Mouse (Mus musculus) spleen, postnatal 10 days (tissue): ENCODE data around the gene Stk32b.

ENCODE experiments used
- DNase-seq, 2 experiments: peaks; one replicate each; pipeline ENCODE4 v3.0.0; 2021 to 2022; ENCODE audit warnings: low spot score in 2 of 2

Stk32b gene

GRCm38 (mm10) chr5:37520441-37520840 is 196.5 kb downstream of the Stk32b start:
- no peak for DNase-seq

GRCm38 (mm10) chr5:37512479-37512878 is 204.5 kb downstream of the Stk32b start:
- no peak for DNase-seq

DNA sequence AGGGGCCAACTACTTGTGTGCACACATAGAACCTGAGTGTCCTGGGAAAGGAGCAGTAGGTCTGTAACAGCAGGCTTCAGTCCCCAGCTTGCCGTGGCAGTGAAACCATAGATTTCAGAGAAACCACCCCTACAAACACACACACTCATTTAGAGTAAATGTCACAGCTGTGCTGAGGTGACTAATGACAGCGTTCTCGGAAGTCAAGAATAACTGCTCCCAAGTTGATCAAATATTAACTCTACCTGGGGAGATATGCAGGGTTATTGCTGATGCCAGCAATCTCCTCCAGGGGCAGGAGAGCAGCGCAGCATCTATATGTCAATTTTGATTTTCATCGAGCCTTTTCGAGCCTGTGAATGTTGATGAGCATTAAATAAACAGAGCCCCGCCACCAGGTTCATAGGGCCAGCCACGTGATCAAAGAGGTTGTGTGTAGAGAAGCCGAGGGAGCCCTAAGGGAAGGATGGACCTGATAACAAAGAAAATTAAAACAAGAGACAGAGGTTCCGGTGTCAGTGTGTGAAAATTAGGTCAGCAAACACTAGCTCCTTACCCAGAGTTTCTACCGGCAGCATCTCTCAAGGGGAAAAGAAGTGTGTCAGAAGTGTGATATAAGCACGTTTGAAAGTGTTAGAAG is 210.0 kb downstream of the Stk32b start:
- DNase-seq, result no peak

DNA sequence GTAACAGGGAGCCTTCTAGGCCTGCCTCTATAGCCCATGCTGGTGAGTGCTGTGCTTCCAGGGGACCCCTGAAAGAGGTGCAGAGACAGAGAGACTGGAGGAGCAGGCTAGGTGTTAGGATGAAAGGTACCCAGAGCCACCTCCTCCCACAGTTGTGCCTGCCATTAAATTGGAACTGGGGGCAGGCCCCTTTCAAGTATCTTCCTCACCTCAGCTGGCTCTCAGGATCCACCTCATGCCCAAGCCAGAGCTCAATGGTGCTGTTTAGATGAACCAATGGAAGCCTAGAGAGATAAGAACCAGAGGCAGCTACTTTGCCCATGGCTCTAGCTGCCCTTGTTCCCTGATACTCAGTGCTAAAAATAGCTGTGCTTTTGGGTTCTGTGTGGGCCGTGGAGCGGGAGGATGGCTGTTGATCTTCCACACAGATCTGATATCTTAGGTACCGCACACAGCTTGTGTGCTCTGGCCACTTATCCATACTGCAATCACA is 221.9 kb downstream of the Stk32b start:
- DNase-seq, result no peak

- DNase-seq, result no peak
These were observed 244.9 kb downstream of the Stk32b start for GRCm38 (mm10) chr5:37472025-37472608.

GRCm38 (mm10) chr5:37471584-37471983 is 245.4 kb downstream of the Stk32b start:
- no peak for DNase-seq

GRCm38 (mm10) chr5:37469031-37469430 is 247.9 kb downstream of the Stk32b start:
- no peak for DNase-seq

DNA sequence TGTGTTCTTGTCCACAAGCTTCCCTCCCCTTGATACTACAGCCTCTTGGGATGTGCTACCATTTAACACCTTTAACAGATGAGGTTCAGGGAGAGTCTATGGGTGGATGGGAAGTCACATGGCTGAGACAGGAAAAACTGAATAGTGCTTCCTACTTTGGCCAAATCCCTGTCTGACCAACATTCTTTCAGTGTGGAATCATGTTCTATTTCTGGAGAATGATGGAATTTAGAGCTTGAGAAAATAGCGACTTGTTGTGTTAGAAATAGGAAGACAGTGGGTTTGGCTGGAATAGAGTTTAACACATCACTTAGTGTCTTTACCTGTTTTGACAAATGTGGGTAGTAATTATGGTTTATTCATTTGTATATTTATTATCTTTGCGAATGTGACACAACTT is 249.3 kb downstream of the Stk32b start:
- no peak for DNase-seq

- DNase-seq, result no peak
These were observed 251.5 kb downstream of the Stk32b start for GRCm38 (mm10) chr5:37465461-37465860.

- no peak for DNase-seq
These were observed 258.7 kb downstream of the Stk32b start for GRCm38 (mm10) chr5:37458236-37458635.

DNA sequence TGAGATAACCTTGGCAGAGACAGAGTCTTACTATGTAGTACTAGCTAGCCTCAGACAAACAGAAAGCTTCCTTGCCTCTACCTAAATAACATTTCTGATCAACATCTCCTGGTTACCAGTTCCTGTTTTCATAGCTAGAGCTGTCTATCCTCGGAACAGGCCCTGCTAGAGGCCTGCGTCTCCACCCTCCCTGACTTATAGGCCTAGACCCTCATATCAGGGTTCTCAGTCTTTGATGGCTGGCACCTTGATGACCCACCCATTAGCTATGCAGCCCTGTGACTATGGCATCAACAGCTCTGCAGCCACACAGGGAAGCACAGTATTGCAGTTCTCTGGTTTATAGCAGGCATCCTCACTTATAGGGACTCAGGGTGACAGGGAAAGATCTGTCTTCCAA is 259.1 kb downstream of the Stk32b start:
- DNase-seq, result no peak

- DNase-seq, result no peak
These were observed 259.8 kb downstream of the Stk32b start for GRCm38 (mm10) chr5:37457191-37457590.

GRCm38 (mm10) chr5:37456590-37456989 is 260.4 kb downstream of the Stk32b start:
- DNase-seq, result no peak

DNA sequence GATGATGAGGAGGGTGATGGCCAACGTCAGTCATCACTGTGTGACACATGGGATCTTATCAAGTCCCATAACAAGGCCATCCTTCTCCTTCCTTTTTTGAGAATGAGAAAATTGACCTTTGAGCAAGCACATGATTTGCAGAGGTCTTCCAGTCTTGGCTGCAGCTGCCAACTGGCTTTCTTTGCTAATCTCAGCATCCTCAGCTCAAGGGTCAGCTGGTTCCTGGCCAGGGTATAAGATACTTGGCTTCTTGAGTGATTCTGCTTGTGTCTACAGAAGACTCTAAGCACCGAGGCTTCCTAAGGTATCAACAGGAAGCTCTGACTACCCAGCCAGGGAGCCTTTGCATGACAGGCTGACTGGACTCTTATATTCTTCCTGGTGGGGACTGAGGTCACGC is 269.4 kb downstream of the Stk32b start:
- no peak for DNase-seq

- no peak for DNase-seq
These were observed 274.2 kb downstream of the Stk32b start for GRCm38 (mm10) chr5:37442767-37443166.

DNA sequence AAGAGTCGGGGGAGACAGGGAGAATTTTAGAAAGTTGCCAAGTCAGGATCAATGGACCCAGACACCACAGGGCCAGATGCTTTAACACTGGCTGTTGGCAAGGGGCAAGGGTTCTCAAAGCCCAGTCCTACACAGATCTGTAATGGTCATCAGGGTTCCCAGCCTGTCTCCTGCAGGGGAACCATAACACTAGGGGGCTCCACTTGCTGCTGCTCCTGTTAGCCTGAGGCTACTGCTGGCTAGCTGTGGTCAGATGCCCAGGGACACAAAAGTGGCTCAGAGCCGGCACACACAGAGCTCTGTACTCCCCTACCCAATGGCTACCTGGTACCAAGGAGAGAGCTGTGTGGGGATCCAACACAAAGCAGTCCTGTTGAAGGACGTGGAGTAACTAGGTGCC is 281.6 kb downstream of the Stk32b start:
- DNase-seq, result no peak

DNA sequence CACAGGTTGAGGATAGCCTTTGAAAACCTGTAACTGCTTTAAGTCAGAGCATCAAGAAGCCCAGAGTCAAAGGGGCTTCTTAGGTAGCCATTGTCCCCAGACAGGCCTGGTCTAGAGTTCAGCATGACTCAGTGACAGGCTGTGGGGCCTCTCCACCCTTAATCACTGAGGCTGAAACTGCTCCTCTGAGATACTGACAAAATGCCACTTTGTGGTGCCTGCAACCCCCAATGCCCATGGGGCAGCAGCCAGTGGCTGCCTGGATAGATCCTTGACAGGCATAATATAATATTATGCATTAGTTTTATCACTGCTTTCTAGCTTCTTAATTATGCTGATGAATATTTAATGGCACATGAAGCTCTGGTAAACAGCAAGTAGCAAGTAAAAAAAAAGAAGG is 289.8 kb downstream of the Stk32b start:
- no peak for DNase-seq

- no peak for DNase-seq
These were observed 297.9 kb downstream of the Stk32b start for GRCm38 (mm10) chr5:37419028-37419427.
